Mouse (Mus musculus) brain, embryonic 18.5 days (tissue): ENCODE results near the gene Cyp2j13.
"Not testable (repeated sequence)": the region's sequence is repeated elsewhere in the genome, so short reads cannot be mapped to it uniquely, and the experiment has no call there.

Experiments used
- DNase-seq: peaks from one replicate; pipeline ENCODE4 v3.0.0-alpha.2; 2012; ENCODE audit warnings: low read depth, low spot score

Gene Cyp2j13

GRCm38 (mm10) chr4:96077261-96078125 lies at the start of gene Cyp2j13:
Cyp2j13 (minus strand) TSS chr4:96077546.
- DNase-seq, result peak; percentile 4

- no peak for DNase-seq
Observed at GRCm38 (mm10) chr4:96096841-96097240, 19.5 kb upstream of the Cyp2j13 start.

- no peak for DNase-seq
Observed at GRCm38 (mm10) chr4:96091869-96092268, 14.5 kb upstream of the Cyp2j13 start.

- DNase-seq, result not testable (repeated sequence)
Observed at GRCm38 (mm10) chr4:96089356-96090048, 12.2 kb upstream of the Cyp2j13 start.

GRCm38 (mm10) chr4:96078308-96078707 lies 962 bp upstream of the Cyp2j13 start:
- DNase-seq, result no peak

GRCm38 (mm10) chr4:96062045-96062444 lies 15.3 kb downstream of the Cyp2j13 start:
- no peak for DNase-seq

- no peak for DNase-seq
Observed at GRCm38 (mm10) chr4:96060106-96060505, 17.2 kb downstream of the Cyp2j13 start.

- no peak for DNase-seq
Observed at GRCm38 (mm10) chr4:96028412-96028811, 48.9 kb downstream of the Cyp2j13 start.

GRCm38 (mm10) chr4:96022803-96023202 lies 54.5 kb downstream of the Cyp2j13 start:
- no peak for DNase-seq

- DNase-seq, result no peak
Observed at GRCm38 (mm10) chr4:96016875-96017274, 60.5 kb downstream of the Cyp2j13 start.

- not testable (repeated sequence) for DNase-seq
Observed at GRCm38 (mm10) chr4:95982221-95982620, 95.1 kb downstream of the Cyp2j13 start.
